ENCODE assay signal across 9 mouse cellular contexts in genomic region chr7:34606051-34606450, GRCm38 (mm10). TPM values are rescaled to one million over a fixed set of nuclear protein-coding genes. Genes with fewer than 3 reads are reported as not detected.
A peak's percentile ranks its signal among the peaks of the same experiment; 100 is the strongest.
DNase-seq lines count a peak whose midpoint lies in the region; ATAC-seq and TF ChIP-seq lines count a peak whose summit lies in the region.
"Had no signal": no experiment of that assay in that cellular context is flagged by ENCODE, and none has a peak within 500 bp of the region (broad histone marks: within the 10 kb centered on the region; RNA-seq: fewer than 3 reads in every experiment).

No protein-coding gene starts in this region.

- H3K79me2 ChIP-seq in heart, adult 2 months (replicated peaks; ENCODE audit: control insufficient read depth, insufficient read depth, low read length), result no peaks in the 10 kb centered on the region

- no peaks in the 10 kb centered on the region for H3K9me3 ChIP-seq in heart, embryonic 16.5 days (replicated peaks; ENCODE audit: control insufficient read depth, low read length)
- H3K9me3 ChIP-seq in embryonic facial prominence, embryonic 11.5 days (replicated peaks; ENCODE audit: control insufficient read depth, low read length), result no peaks in the 10 kb centered on the region
- H3K9me3 ChIP-seq in hindbrain, embryonic 10.5 days, result no peaks in the 10 kb centered on the region
- H3K9me3 ChIP-seq in midbrain, embryonic 12.5 days, result no peaks in the 10 kb centered on the region

- no peak overlapping the region for H3K27ac ChIP-seq in heart, embryonic 16.5 days (ENCODE audit: low read length)
- no peak overlapping the region for H3K27ac ChIP-seq in heart, adult 2 months
- 0 out of 2 replicates have a peak overlapping the region, but pooled peaks have one; percentile 52 for H3K27ac ChIP-seq in embryonic facial prominence, embryonic 11.5 days (replicated peaks; ENCODE audit: low read depth, low read length)
- peak overlapping the region; percentile 73 for H3K27ac ChIP-seq in hindbrain, embryonic 10.5 days
- H3K27ac ChIP-seq in midbrain, embryonic 12.5 days (replicated peaks), result peak overlapping the region; percentile 74

- peak overlapping the region; percentile 8; the same call in 1 of the 2 replicates for H3K4me2 ChIP-seq in heart, embryonic 16.5 days (ENCODE audit: low read depth, low read length)
- H3K4me2 ChIP-seq in embryonic facial prominence, embryonic 11.5 days (ENCODE audit: low read depth, low read length), result peak overlapping the region; percentile 19; the same call in 1 of the 2 replicates
- peak overlapping the region; percentile 28; the same call in 1 of the 2 replicates for H3K4me2 ChIP-seq in midbrain, embryonic 12.5 days (replicated peaks)

- no peak overlapping the region for H3K4me3 ChIP-seq in heart, embryonic 16.5 days (ENCODE audit: low read length)
- no peak overlapping the region for H3K4me3 ChIP-seq in heart, adult 2 months
- H3K4me3 ChIP-seq in embryonic facial prominence, embryonic 11.5 days (ENCODE audit: low read depth, low read length), result no peak overlapping the region
- peak overlapping the region; percentile 11; the same call in 1 of the 2 replicates for H3K4me3 ChIP-seq in hindbrain, embryonic 10.5 days
- H3K4me3 ChIP-seq in midbrain, embryonic 12.5 days, result no peak overlapping the region

- no peak for ATAC-seq in heart, embryonic 16.5 days (replicated peaks; ENCODE audit: extremely low read depth, insufficient read depth, low FRiP score)
- no peak for ATAC-seq in embryonic facial prominence, embryonic 11.5 days (replicated peaks; ENCODE audit: insufficient number of reproducible peaks, low FRiP score, low TSS enrichment, low read depth)
- no peak for ATAC-seq in midbrain, embryonic 12.5 days (ENCODE audit: low FRiP score, low read depth)
- ATAC-seq in frontal cortex, adult (ENCODE audit: low TSS enrichment), result no peak

- no peak for TF ChIP-seq CTCF in heart, adult 2 months (IDR thresholded peaks at IDR 0.05)

- H3K36me3 ChIP-seq in heart, embryonic 16.5 days (ENCODE audit: control insufficient read depth, insufficient read depth), result no peaks in the 10 kb centered on the region
- H3K36me3 ChIP-seq in heart, adult 2 months (ENCODE audit: control insufficient read depth, insufficient read depth, low read length), result no peaks in the 10 kb centered on the region
- H3K36me3 ChIP-seq in embryonic facial prominence, embryonic 11.5 days (replicated peaks; ENCODE audit: control insufficient read depth, insufficient read depth, low read depth, low read length), result no peaks in the 10 kb centered on the region
- no peaks in the 10 kb centered on the region for H3K36me3 ChIP-seq in hindbrain, embryonic 10.5 days
- H3K36me3 ChIP-seq in midbrain, embryonic 12.5 days, result no peaks in the 10 kb centered on the region

- no peak for TF ChIP-seq EP300 in heart, adult 2 months (IDR thresholded peaks at IDR 0.05; ENCODE audit: insufficient read depth, low read depth, low read length)

- intact Hi-C loops in heart, adult 2 months (cut with DNase I), result no loop called here

- 36% methylated on average over 15 of the region's 15 CpGs for WGBS in heart, embryonic 16.5 days
- 40% methylated on average over 15 of the region's 15 CpGs for WGBS in heart, adult 2 months
- 23% methylated on average over 15 of the region's 15 CpGs for WGBS in embryonic facial prominence, embryonic 11.5 days
- WGBS in hindbrain, embryonic 10.5 days, result 32% methylated on average over 15 of the region's 15 CpGs
- 31% methylated on average over 15 of the region's 15 CpGs for WGBS in midbrain, embryonic 12.5 days

- no peaks in the 10 kb centered on the region for H3K4me1 ChIP-seq in heart, embryonic 16.5 days (ENCODE audit: control insufficient read depth, insufficient read depth, low read length)
- no peaks in the 10 kb centered on the region for H3K4me1 ChIP-seq in heart, adult 2 months (ENCODE audit: control insufficient read depth, insufficient read depth, low read length)
- peaks cover 8% of the 10 kb centered on the region; the same call in 1 of the 2 replicates for H3K4me1 ChIP-seq in embryonic facial prominence, embryonic 11.5 days (ENCODE audit: control insufficient read depth, insufficient read depth, low read length)
- H3K4me1 ChIP-seq in hindbrain, embryonic 10.5 days (replicated peaks), result peaks cover 41% of the 10 kb centered on the region
- H3K4me1 ChIP-seq in midbrain, embryonic 12.5 days, result peaks cover 21% of the 10 kb centered on the region

- no peaks in the 10 kb centered on the region for H3K27me3 ChIP-seq in heart, embryonic 16.5 days (ENCODE audit: control insufficient read depth, insufficient read depth, low read length)
- no peaks in the 10 kb centered on the region for H3K27me3 ChIP-seq in heart, adult 2 months (ENCODE audit: control insufficient read depth, insufficient read depth, low read length)
- no peaks in the 10 kb centered on the region for H3K27me3 ChIP-seq in embryonic facial prominence, embryonic 11.5 days (ENCODE audit: control insufficient read depth, insufficient read depth, low read length)
- 0 out of 2 replicates have a peak, but pooled peaks cover 3% of the 10 kb centered on the region for H3K27me3 ChIP-seq in hindbrain, embryonic 10.5 days (ENCODE audit: insufficient read depth, poor library complexity, severe bottlenecking)
- no peaks in the 10 kb centered on the region; the same call in 1 of the 2 replicates for H3K27me3 ChIP-seq in midbrain, embryonic 12.5 days

- TF ChIP-seq POLR2A in heart, adult 2 months (IDR thresholded peaks at IDR 0.05; ENCODE audit: insufficient read depth, low read depth, low read length), result no peak

- DNase-seq in heart, adult 2 months, result no peak
- DNase-seq in embryonic facial prominence, embryonic 11.5 days (ENCODE audit: low spot score), result peak; percentile 49
- DNase-seq in hindbrain, embryonic 10.5 days (ENCODE audit: low spot score), result no peak
- DNase-seq in spleen, adult 12 weeks (ENCODE audit: low spot score), result no peak
- no peak for DNase-seq in urinary bladder, postnatal 25 days (ENCODE audit: low spot score)

- no peak overlapping the region for H3K9ac ChIP-seq in heart, embryonic 16.5 days (ENCODE audit: low read length)
- no peak overlapping the region for H3K9ac ChIP-seq in heart, adult 2 months (ENCODE audit: low read depth, low read length)
- peak overlapping the region; percentile 30; the same call in 1 of the 2 replicates for H3K9ac ChIP-seq in embryonic facial prominence, embryonic 11.5 days (replicated peaks; ENCODE audit: low read length)
- 0 out of 2 replicates have a peak overlapping the region, but pooled peaks have one; percentile 24 for H3K9ac ChIP-seq in midbrain, embryonic 12.5 days (replicated peaks)

RNA-seq across cellular contexts. Expression of gene Kctd15, which starts 50.5 kb away (rescaled TPM):
- polyA plus RNA-seq in heart, embryonic 16.5 days (2015; fragmentation: Nextera tagmentation; extraction: Ambion mirVana), result 3.2 and 4.2 TPM in 2 replicates
- total RNA-seq in heart, adult 2 months (2021), result 1 to 10 TPM; 3.6 to 3.8 TPM
- 4.1 and 5.7 TPM in 2 replicates for polyA plus RNA-seq in heart, adult 2 months (2012; rRNA removed)
- polyA plus RNA-seq in embryonic facial prominence, embryonic 11.5 days (2014; fragmentation: Nextera tagmentation; extraction: Ambion mirVana), result 20.7 and 27.6 TPM in 2 replicates
- polyA plus RNA-seq in hindbrain, embryonic 10.5 days (2016; fragmentation: Nextera tagmentation; extraction: Ambion mirVana), result 43.3 and 45.0 TPM in 2 replicates
- polyA plus RNA-seq in midbrain, embryonic 12.5 days (2016; fragmentation: Nextera tagmentation; extraction: Ambion mirVana), result 35.4 and 35.8 TPM in 2 replicates
- total RNA-seq: common myeloid progenitor, adult 5-6 weeks had no signal

Comparison
In these comparisons a context has a peak if more than half of its experiments do, and no peak if none do; other contexts are left out.
1. H3K27ac ChIP-seq: peak in embryonic facial prominence, embryonic 11.5 days (single experiment), hindbrain, embryonic 10.5 days (single experiment) and midbrain, embryonic 12.5 days (single experiment); none in heart, embryonic 16.5 days (single experiment) and heart, adult 2 months (single experiment).
2. H3K9ac ChIP-seq: peak in embryonic facial prominence, embryonic 11.5 days (single experiment) and midbrain, embryonic 12.5 days (single experiment); none in heart, embryonic 16.5 days (single experiment) and heart, adult 2 months (single experiment).
3. Peak in every context shown above with its lines, with median percentiles within 50 percentile points of each other: H3K4me2 ChIP-seq.